Mouse (Mus musculus) thymus, adult 18-20 months (tissue): ENCODE data around the gene Serpinb1c.
A peak's percentile ranks its signal among the peaks of the same experiment; 100 is the strongest.
"Not testable (repeated sequence)": the region's sequence is repeated elsewhere in the genome, so short reads cannot be mapped to it uniquely, and the experiment has no call there.

ENCODE experiments used
- DNase-seq, 2 experiments: peaks; one replicate each; pipeline ENCODE4 v3.0.0; 2022; ENCODE audit warnings: mixed read lengths in 2 of 2

Serpinb1c gene

DNA sequence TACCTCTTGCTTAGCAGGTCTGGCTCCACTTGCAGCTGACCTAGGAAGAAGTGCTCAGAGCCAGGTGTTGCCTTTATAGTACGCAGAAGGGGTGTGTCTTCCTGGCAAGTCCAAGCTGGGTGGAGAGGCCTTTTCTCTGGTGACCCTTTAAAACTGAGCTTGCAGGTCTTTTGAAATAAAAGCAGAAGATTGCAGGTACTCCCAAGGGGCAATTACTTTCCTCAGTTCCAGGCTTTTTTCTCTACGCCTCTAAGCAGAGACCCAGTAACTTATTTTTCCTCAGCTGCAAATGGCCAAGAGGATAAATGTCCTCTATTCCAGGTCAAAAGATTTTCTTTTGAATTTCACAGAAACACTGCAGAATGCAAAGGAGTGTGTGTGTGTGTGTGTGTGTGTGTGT lies at the start of gene Serpinb1c:
Gene Serpinb1c (minus strand): TSS at position 101 of the 400 bp plus-strand sequence.
- no peak for DNase-seq

DNA sequence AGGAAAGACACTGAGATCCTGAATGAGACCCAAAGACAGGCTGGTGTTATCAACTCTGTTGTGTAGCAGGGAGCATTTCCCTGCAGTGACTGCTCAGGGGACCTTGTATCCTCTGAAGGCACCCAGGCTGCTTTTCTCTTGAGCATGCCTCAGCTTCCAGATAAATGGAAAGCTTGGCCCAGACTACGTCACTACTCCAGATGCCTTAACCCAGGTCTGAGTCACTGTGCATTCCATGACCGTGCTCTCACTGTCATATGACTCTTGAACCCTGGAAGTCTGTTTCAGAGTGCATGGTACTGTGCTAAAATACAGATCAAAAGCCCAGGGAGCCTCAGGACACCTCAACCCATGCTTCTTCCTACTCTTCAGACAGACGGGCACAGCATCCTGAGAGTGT lies 41.2 kb upstream of the Serpinb1c start:
- not testable (repeated sequence) for DNase-seq

GRCm38 (mm10) chr13:32938275-32938674 lies 40.3 kb upstream of the Serpinb1c start:
- not testable (repeated sequence) for DNase-seq

GRCm38 (mm10) chr13:32934706-32935381 lies 36.8 kb upstream of the Serpinb1c start:
- no peak for DNase-seq

DNA sequence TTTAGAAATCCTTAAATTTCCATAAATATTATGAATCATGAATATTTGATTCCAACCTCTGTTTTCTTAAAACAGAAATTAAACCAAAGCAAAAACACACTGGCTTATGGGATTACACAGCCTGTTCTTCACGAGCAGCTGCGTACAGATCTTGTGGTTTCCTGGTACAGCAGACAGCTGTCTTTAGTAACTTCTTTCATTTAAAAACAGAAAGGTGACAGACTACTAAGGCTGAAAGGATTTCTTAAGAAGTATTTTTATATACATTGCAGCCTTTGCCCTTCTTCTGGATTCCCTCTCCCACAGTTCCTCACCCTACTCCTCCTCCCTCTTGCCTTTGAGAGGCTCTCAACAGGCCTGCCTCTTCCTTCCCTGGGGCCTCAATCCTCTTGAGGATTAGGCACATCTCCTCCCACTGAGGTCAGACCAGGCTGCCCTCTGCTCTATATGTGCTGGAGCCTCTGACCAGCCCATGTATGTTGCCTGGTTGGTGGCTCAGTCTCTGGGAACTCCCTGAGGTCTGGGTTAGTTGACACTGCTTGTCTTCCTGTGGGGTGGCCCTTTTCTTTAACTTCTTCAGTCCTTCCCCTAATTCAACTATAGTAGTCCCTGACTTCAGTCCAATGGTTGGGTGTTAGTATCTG lies 31.2 kb upstream of the Serpinb1c start:
- DNase-seq = no peak

GRCm38 (mm10) chr13:32927241-32927640 lies 29.2 kb upstream of the Serpinb1c start:
- no peak for DNase-seq

- no peak for DNase-seq
Measured at GRCm38 (mm10) chr13:32926661-32927060, 28.6 kb upstream of the Serpinb1c start.

- DNase-seq = no peak
Measured at GRCm38 (mm10) chr13:32924578-32925360, 26.8 kb upstream of the Serpinb1c start.

- DNase-seq = no peak
Measured at GRCm38 (mm10) chr13:32922622-32923021, 24.6 kb upstream of the Serpinb1c start.

GRCm38 (mm10) chr13:32912770-32913380 lies 14.9 kb upstream of the Serpinb1c start:
- DNase-seq = no peak

GRCm38 (mm10) chr13:32908182-32908581 lies 10.2 kb upstream of the Serpinb1c start:
- DNase-seq = no peak

GRCm38 (mm10) chr13:32903211-32903873 lies 5.3 kb upstream of the Serpinb1c start:
- peak; percentile 49 to 52 for DNase-seq

- DNase-seq = peak; percentile 13 to 31
Measured at GRCm38 (mm10) chr13:32902481-32903015, 4.5 kb upstream of the Serpinb1c start.

DNA sequence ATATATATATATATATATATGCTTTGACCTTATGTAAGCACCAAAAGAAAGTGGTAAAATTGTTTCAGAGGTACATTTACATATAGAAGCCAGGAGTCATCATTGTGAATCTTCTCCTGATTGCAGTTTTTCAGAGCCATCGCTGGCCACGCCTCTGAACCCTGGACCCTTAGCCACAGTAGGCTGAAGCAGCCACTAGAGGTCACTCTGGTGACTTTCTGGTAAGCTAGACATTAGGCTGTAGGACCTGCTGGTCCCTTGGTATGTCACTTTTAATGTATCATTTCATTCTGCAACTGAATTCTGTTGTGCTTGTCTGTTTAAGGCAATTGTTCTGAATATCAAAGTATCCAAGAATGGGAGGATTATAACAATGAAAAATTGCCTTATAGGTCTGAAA lies 2.6 kb upstream of the Serpinb1c start:
- DNase-seq = no peak

GRCm38 (mm10) chr13:32899114-32899513 lies 1.1 kb upstream of the Serpinb1c start:
- not testable (repeated sequence) for DNase-seq

- DNase-seq = no peak
Measured at GRCm38 (mm10) chr13:32896931-32897330, 1.1 kb downstream of the Serpinb1c start.

- DNase-seq = no peak
Measured at GRCm38 (mm10) chr13:32884755-32885154, 13.3 kb downstream of the Serpinb1c start.

- DNase-seq = no peak
Measured at GRCm38 (mm10) chr13:32873862-32874261, 24.1 kb downstream of the Serpinb1c start.

GRCm38 (mm10) chr13:32868843-32869242 lies 29.2 kb downstream of the Serpinb1c start:
- no peak for DNase-seq

DNA sequence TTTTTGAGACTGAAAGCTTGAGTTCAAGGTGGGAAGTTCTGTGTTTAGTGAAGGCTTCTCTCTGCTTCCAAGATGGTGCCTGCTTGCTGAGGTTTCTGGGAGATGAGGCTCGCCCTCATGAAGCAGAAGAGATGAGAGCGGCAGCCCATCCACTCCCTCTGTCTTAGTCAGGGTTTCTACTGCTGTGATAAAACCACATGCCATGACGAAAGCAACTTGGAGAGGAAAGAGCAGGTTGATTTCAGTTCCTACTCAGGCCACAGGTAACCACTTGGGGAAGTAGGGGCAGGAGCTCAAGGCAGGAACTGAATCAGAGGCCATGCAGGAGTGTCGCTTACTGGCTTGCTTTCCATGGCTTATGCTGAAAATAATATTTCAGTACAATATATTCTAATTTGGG lies 29.8 kb downstream of the Serpinb1c start:
- DNase-seq = not testable (repeated sequence)

GRCm38 (mm10) chr13:32867030-32867429 lies 31.0 kb downstream of the Serpinb1c start:
- DNase-seq = no peak

DNA sequence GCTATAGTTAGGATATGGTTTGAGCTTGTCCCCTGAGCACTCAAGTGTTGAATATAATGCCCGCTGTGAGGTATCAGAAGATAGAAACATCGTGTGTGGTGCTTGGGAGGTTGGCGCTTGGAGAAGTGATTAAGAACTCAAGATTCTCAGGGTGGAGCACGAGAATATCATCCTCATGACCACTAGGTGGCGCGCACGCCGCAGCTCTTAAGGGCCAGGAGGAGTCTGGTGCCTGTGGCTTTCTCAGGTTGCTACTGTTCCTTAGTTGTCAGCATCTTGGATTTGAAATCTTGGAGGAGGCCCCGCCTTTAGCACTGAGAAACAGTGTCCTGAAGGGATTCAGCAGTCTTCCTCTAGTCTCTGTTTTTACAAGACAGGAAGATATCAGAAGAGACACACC lies 31.5 kb downstream of the Serpinb1c start:
- DNase-seq = peak; percentile 14 to 32
